Mouse (Mus musculus): ENCODE data around the gene Rfesd.

GRCm38 (mm10) chr13:75988096-75988495 is 30.4 kb downstream of the Rfesd start:
- no peak for TF ChIP-seq POLR2A (IDR thresholded peaks at IDR 0.05; ENCODE audit: borderline replicate concordance, extremely low read depth, low read depth, low read length)
- no peak for TF ChIP-seq CTCF (IDR thresholded peaks at IDR 0.05; ENCODE audit: insufficient read depth, low read length)
